Mouse (Mus musculus): ENCODE measurements around the gene BC049715. TPM values are rescaled to one million over a fixed set of nuclear protein-coding genes. Genes with fewer than 3 reads are reported as not detected.

Gene BC049715
- total and polyA plus RNA-seq, 3 experiments = 0.44 to 1.8 (median 0.61) TPM

DNA sequence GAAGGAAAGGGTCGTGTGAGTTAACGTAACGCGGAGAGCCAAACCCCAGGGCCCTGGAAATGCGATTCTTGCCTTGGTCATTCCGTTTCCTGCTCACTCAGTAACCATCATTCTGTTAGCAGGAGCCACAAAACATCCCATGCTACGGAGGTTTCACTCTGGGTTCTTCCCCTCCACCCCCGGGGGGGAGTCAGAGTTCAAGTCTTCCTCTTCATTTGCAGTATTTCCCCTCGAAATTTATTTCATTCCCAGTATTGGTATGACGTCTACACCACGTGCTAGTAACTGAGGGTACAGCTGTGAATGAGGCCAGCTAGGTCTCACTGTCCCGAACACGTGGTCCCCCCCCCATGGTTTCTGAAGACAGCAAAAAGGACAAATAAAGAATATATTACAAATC lies 17.8 kb upstream of the BC049715 start:
- H3K4me3 ChIP-seq = peak overlapping the region; percentile 79; the same call in 1 of the 2 replicates
- TF ChIP-seq CTCF (IDR thresholded peaks at IDR 0.05) (no peak), POLR2A (IDR thresholded peaks at IDR 0.05; ENCODE audit: insufficient read depth, low read depth, low read length) (no peak), EP300 (IDR thresholded peaks at IDR 0.05; ENCODE audit: insufficient read depth, low read depth, low read length) (no peak)
- no peak overlapping the region for H3K9ac ChIP-seq (ENCODE audit: low read depth, low read length)
- no peak for DNase-seq
- no peaks in the 10 kb centered on the region for H3K27me3 ChIP-seq (ENCODE audit: control insufficient read depth, insufficient read depth, low read length)
- no peaks in the 10 kb centered on the region for H3K79me2 ChIP-seq (replicated peaks; ENCODE audit: control insufficient read depth, insufficient read depth, low read length)
- no peaks in the 10 kb centered on the region for H3K36me3 ChIP-seq (ENCODE audit: control insufficient read depth, insufficient read depth, low read length)
- intact Hi-C loops (cut with DNase I) = no loop called here
- H3K4me1 ChIP-seq (ENCODE audit: control insufficient read depth, insufficient read depth, low read length) = peaks cover 1% of the 10 kb centered on the region; the same call in 1 of the 2 replicates
- H3K27ac ChIP-seq = no peak overlapping the region
- 58% methylated on average over 13 of the region's 13 CpGs for WGBS

DNA sequence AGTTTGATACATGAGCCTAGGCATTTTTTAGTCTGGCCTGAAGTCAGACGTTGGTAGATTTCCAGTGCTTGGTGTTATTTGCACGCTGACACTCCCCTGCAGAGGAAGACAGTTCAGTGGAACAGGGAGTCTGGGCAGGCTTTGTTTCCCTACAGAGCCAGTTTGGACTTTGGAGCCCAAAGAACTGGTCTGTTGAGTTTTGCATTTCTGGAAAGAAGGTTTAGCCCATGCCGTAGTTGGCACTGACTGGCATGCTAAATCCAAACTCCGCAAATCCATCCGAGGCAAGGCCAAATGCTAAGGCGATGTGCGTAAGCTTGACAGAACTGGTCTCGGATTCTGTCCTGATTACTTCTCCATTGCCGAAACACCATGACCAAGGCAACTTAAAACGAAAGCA lies 16.2 kb upstream of the BC049715 start:
- intact Hi-C loops (cut with DNase I) = no loop called here

DNA sequence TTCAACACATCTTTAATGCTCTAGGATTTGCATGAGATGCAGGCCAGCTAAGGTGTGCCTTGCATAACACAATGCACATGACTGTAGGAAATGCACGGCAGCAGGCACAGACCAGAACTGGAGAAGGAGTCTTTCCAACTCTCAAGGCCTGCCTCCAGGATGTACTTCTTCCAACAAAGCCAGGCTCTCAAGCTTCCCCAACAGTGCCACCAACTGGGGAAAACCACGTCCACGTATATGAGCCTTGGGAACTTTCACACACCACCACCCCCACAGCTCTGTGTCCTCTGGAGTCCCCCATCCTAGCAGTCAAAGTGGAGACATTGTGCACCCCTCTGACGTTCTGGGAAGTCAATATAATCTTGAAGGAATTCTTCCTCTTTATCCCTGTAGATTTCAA lies 14.3 kb upstream of the BC049715 start:
- TF ChIP-seq POLR2A (IDR thresholded peaks at IDR 0.05; ENCODE audit: insufficient read depth, low read depth, low read length) (no peak), EP300 (IDR thresholded peaks at IDR 0.05; ENCODE audit: insufficient read depth, low read depth, low read length) (no peak), CTCF (IDR thresholded peaks at IDR 0.05) (peak; percentile 46)
- DNase-seq = no peak
- WGBS = 21% methylated on average over 4 of the region's 4 CpGs
- H3K27ac ChIP-seq = no peak overlapping the region
- no peaks in the 10 kb centered on the region for H3K27me3 ChIP-seq (ENCODE audit: control insufficient read depth, insufficient read depth, low read length)
- no peak overlapping the region for H3K9ac ChIP-seq (ENCODE audit: low read depth, low read length)
- no peaks in the 10 kb centered on the region for H3K79me2 ChIP-seq (replicated peaks; ENCODE audit: control insufficient read depth, insufficient read depth, low read length)
- no peaks in the 10 kb centered on the region; the same call in 1 of the 2 replicates for H3K4me1 ChIP-seq (ENCODE audit: control insufficient read depth, insufficient read depth, low read length)
- H3K4me3 ChIP-seq = no peak overlapping the region
- 0 out of 2 replicates have a peak, but pooled peaks cover 3% of the 10 kb centered on the region for H3K36me3 ChIP-seq (ENCODE audit: control insufficient read depth, insufficient read depth, low read length)
- intact Hi-C loops (cut with DNase I) = no loop called here

More for the DNA sequence above, 16.2 kb upstream of the BC049715 start:
- WGBS = 88% methylated on average over 10 of the region's 10 CpGs
- DNase-seq = no peak
- H3K9ac ChIP-seq (ENCODE audit: low read depth, low read length) = no peak overlapping the region
- no peak for TF ChIP-seq CTCF (IDR thresholded peaks at IDR 0.05)
- TF ChIP-seq EP300 (IDR thresholded peaks at IDR 0.05; ENCODE audit: insufficient read depth, low read depth, low read length) = no peak
- no peak for TF ChIP-seq POLR2A (IDR thresholded peaks at IDR 0.05; ENCODE audit: insufficient read depth, low read depth, low read length)
- no peaks in the 10 kb centered on the region for H3K27me3 ChIP-seq (ENCODE audit: control insufficient read depth, insufficient read depth, low read length)
- no peak overlapping the region for H3K4me3 ChIP-seq
- no peaks in the 10 kb centered on the region for H3K79me2 ChIP-seq (replicated peaks; ENCODE audit: control insufficient read depth, insufficient read depth, low read length)
- H3K4me1 ChIP-seq (ENCODE audit: control insufficient read depth, insufficient read depth, low read length) = no peaks in the 10 kb centered on the region; the same call in 1 of the 2 replicates
- 0 out of 2 replicates have a peak, but pooled peaks cover 3% of the 10 kb centered on the region for H3K36me3 ChIP-seq (ENCODE audit: control insufficient read depth, insufficient read depth, low read length)
- no peak overlapping the region for H3K27ac ChIP-seq

DNA sequence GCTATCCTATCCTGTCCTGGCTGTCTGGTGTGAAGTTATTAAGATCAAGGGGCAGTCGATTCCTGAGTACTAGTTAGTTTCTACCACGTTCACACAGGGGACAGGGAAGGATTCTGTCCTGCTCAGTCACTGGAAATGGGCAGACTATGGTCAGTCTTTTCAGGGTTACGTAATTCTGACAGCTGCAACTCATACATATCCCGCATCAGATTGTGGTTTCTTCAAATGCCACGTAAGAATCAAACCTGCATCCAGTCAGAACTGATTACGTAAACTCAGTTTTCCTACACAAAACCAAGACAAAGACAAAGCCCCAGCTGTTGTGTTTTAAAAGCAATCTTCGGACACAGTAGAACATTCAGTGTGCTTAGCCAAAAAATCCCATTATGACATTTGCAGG lies 12.0 kb upstream of the BC049715 start:
- WGBS = 91% methylated on average over 7 of the region's 7 CpGs
- no peaks in the 10 kb centered on the region for H3K4me1 ChIP-seq (ENCODE audit: control insufficient read depth, insufficient read depth, low read length)
- H3K36me3 ChIP-seq (ENCODE audit: control insufficient read depth, insufficient read depth, low read length) = 0 out of 2 replicates have a peak, but pooled peaks cover 3% of the 10 kb centered on the region
- H3K9ac ChIP-seq (ENCODE audit: low read depth, low read length) = no peak overlapping the region
- no peak overlapping the region for H3K27ac ChIP-seq
- no peaks in the 10 kb centered on the region for H3K27me3 ChIP-seq (ENCODE audit: control insufficient read depth, insufficient read depth, low read length)
- H3K4me3 ChIP-seq = no peak overlapping the region
- TF ChIP-seq CTCF (IDR thresholded peaks at IDR 0.05) (no peak), EP300 (IDR thresholded peaks at IDR 0.05; ENCODE audit: insufficient read depth, low read depth, low read length) (no peak), POLR2A (IDR thresholded peaks at IDR 0.05; ENCODE audit: insufficient read depth, low read depth, low read length) (no peak)
- DNase-seq = no peak
- no peaks in the 10 kb centered on the region for H3K79me2 ChIP-seq (replicated peaks; ENCODE audit: control insufficient read depth, insufficient read depth, low read length)
- intact Hi-C loops (cut with DNase I) = no loop called here

DNA sequence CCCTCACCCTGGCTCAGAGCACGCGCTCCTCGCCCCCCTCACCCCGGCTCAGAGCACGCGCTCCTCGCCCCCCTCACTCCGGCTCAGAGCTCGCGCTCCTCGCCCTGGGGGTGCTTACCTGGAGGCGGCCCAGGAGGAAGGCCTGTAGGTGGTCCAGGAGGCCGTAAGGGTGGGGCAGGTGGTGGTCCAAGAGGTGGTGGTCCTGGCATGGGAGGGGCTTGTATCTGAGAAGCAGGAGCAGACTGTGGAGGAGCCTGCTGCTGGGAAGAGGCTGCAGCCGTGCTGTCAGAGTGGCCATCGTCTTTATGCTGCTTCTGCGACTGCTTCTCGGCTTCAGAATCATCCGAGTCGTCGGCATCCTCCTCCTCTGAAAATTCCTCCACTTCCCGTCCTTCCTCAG lies 10.6 kb upstream of the BC049715 start:
- no peaks in the 10 kb centered on the region for H3K79me2 ChIP-seq (replicated peaks; ENCODE audit: control insufficient read depth, insufficient read depth, low read length)
- no peak for TF ChIP-seq EP300 (IDR thresholded peaks at IDR 0.05; ENCODE audit: insufficient read depth, low read depth, low read length)
- TF ChIP-seq POLR2A (IDR thresholded peaks at IDR 0.05; ENCODE audit: insufficient read depth, low read depth, low read length) = no peak
- no peak for TF ChIP-seq CTCF (IDR thresholded peaks at IDR 0.05)
- H3K36me3 ChIP-seq (ENCODE audit: control insufficient read depth, insufficient read depth, low read length) = 0 out of 2 replicates have a peak, but pooled peaks cover 3% of the 10 kb centered on the region
- no peak overlapping the region for H3K4me3 ChIP-seq
- no peak for DNase-seq
- H3K27me3 ChIP-seq (ENCODE audit: control insufficient read depth, insufficient read depth, low read length) = no peaks in the 10 kb centered on the region
- intact Hi-C loops (cut with DNase I) = no loop called here
- no peak overlapping the region for H3K27ac ChIP-seq
- no peak overlapping the region for H3K9ac ChIP-seq (ENCODE audit: low read depth, low read length)
- 80% methylated on average over 21 of the region's 21 CpGs for WGBS
- H3K4me1 ChIP-seq (ENCODE audit: control insufficient read depth, insufficient read depth, low read length) = no peaks in the 10 kb centered on the region

DNA sequence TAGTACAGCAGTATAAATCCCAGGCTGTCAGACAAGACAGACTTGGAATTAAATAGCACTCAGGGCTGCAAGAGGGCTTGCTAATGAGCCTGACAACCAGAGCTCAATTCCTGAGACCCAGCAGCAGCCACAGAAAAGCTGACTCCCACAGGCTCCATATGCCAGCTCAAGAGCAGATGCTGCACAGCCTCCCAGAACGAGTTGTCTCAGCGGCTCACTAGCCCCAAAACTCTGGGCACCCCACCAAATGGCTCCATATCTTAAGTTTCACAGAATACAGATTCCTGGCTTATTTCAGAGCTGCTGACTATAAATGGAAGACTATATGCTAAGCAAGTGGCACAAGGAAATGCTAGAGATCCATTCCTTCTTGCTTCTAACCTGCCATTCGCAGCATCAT lies 9.9 kb upstream of the BC049715 start:
- TF ChIP-seq CTCF (IDR thresholded peaks at IDR 0.05) (no peak), EP300 (IDR thresholded peaks at IDR 0.05; ENCODE audit: insufficient read depth, low read depth, low read length) (no peak), POLR2A (IDR thresholded peaks at IDR 0.05; ENCODE audit: insufficient read depth, low read depth, low read length) (no peak)
- H3K36me3 ChIP-seq (ENCODE audit: control insufficient read depth, insufficient read depth, low read length) = 0 out of 2 replicates have a peak, but pooled peaks cover 3% of the 10 kb centered on the region
- H3K4me1 ChIP-seq (ENCODE audit: control insufficient read depth, insufficient read depth, low read length) = no peaks in the 10 kb centered on the region
- intact Hi-C loops (cut with DNase I) = no loop called here
- 82% methylated on average over 3 of the region's 3 CpGs for WGBS
- no peak overlapping the region for H3K9ac ChIP-seq (ENCODE audit: low read depth, low read length)
- H3K27me3 ChIP-seq (ENCODE audit: control insufficient read depth, insufficient read depth, low read length) = no peaks in the 10 kb centered on the region
- H3K4me3 ChIP-seq = no peak overlapping the region
- H3K79me2 ChIP-seq (replicated peaks; ENCODE audit: control insufficient read depth, insufficient read depth, low read length) = no peaks in the 10 kb centered on the region
- H3K27ac ChIP-seq = no peak overlapping the region
- DNase-seq = no peak
